Mouse (Mus musculus) gastrocnemius, postnatal 14 days (tissue): ENCODE results near the gene Tead2. TPM values are rescaled to one million over a fixed set of nuclear protein-coding genes. Genes with fewer than 3 reads are reported as not detected.
A peak's percentile ranks its signal among the peaks of the same experiment; 100 is the strongest.

Experiments used
- DNase-seq: peaks from one replicate; pipeline ENCODE4 v3.0.0; 2021; ENCODE audit warnings: mixed read lengths
- intact Hi-C: fragments of 180-260 bp; cut with DNase I; formaldehyde crosslinking; loops from one replicate; pipeline ENCODE4 v1.15.1; 2025; ENCODE audit warnings: low total_unique reads
- total RNA-seq, 2 experiments: library from RNA; stranded (reverse); gene quantifications; 2 replicates each; pipeline ENCODE4 v1.2.3; 2021

Gene Tead2
- total RNA-seq, 2 experiments from 2014 or later, result 7.1 to 10.9 TPM

GRCm38 (mm10) chr7:45216442-45217183, 1.1 kb downstream of the Tead2 start:
- peak; percentile 76 for DNase-seq
- intact Hi-C loops, result no loop called here

- intact Hi-C loops, result no loop called here
- DNase-seq, result no peak
These were observed 6.1 kb downstream of the Tead2 start for GRCm38 (mm10) chr7:45221680-45222079.

- no peak for DNase-seq
- intact Hi-C loops, result no loop called here
These were observed 9.3 kb downstream of the Tead2 start for GRCm38 (mm10) chr7:45224826-45225225.

- intact Hi-C loops, result no loop called here
- DNase-seq, result no peak
These were observed 10.9 kb downstream of the Tead2 start for GRCm38 (mm10) chr7:45226421-45226820.

GRCm38 (mm10) chr7:45228548-45228947, 13.0 kb downstream of the Tead2 start:
- intact Hi-C loops, result no loop called here
- no peak for DNase-seq

- no peak for DNase-seq
- intact Hi-C loops, result no loop called here
These were observed 13.5 kb downstream of the Tead2 start for GRCm38 (mm10) chr7:45229046-45229445.

- DNase-seq, result no peak
- intact Hi-C loops, result no loop called here
These were observed 14.1 kb downstream of the Tead2 start for GRCm38 (mm10) chr7:45229459-45230203.

GRCm38 (mm10) chr7:45231192-45231591, 15.6 kb downstream of the Tead2 start:
- no peak for DNase-seq
- intact Hi-C loops, result no loop called here

- DNase-seq, result no peak
- intact Hi-C loops, result no loop called here
These were observed 16.4 kb downstream of the Tead2 start for GRCm38 (mm10) chr7:45231941-45232340.

GRCm38 (mm10) chr7:45232716-45233465, 17.3 kb downstream of the Tead2 start:
- intact Hi-C loops, result no loop called here
- DNase-seq, result no peak

GRCm38 (mm10) chr7:45233580-45234332, 18.2 kb downstream of the Tead2 start:
- intact Hi-C loops, result no loop called here
- DNase-seq, result no peak

- no peak for DNase-seq
- intact Hi-C loops, result no loop called here
These were observed 18.8 kb downstream of the Tead2 start for GRCm38 (mm10) chr7:45234333-45234841.

GRCm38 (mm10) chr7:45234922-45235571, 19.5 kb downstream of the Tead2 start:
- peak; percentile 41 for DNase-seq
- intact Hi-C loops, result no loop called here

GRCm38 (mm10) chr7:45235656-45236180, 20.2 kb downstream of the Tead2 start:
- no peak for DNase-seq
- intact Hi-C loops, result no loop called here

GRCm38 (mm10) chr7:45237747-45238699, 22.5 kb downstream of the Tead2 start:
- intact Hi-C loops, result no loop called here
- DNase-seq, result no peak

GRCm38 (mm10) chr7:45238723-45239496, 23.4 kb downstream of the Tead2 start, which contains the start of gene Cd37:
Gene Cd37, minus strand, starts transcription at chr7:45239115.
- no peak for DNase-seq
- intact Hi-C loops, result no loop called here

- no peak for DNase-seq
- intact Hi-C loops, result no loop called here
These were observed 24.6 kb downstream of the Tead2 start for GRCm38 (mm10) chr7:45240109-45240508.
